Mouse (Mus musculus) stomach, postnatal 0 days (tissue): ENCODE results near the gene Zfp865. TPM values are rescaled to one million over a fixed set of nuclear protein-coding genes. Genes with fewer than 3 reads are reported as not detected.

Source experiments
- ATAC-seq: fragments of 200-750 bp; cut with Nextera tagmentation; 2 replicates; pipeline ENCODE4 v1.8.0; 2017; ENCODE audit not compliant: low FRiP score, low TSS enrichment
- DNase-seq: peaks from one replicate; pipeline ENCODE4 v3.0.0-alpha.2; 2016; ENCODE audit warnings: low spot score
- H3K27ac ChIP-seq: fragments of 300-500 bp; sonication (generic); replicated peaks from 2 replicates; pipeline ENCODE4 v1.5.1; 2014; ENCODE audit warnings: mild to moderate bottlenecking, control low read depth
- H3K27me3 ChIP-seq: fragments of 300-500 bp; sonication (generic); 2 replicates; pipeline ENCODE4 v1.6.1; 2014; ENCODE audit warnings: low read length; ENCODE audit not compliant: control insufficient read depth, insufficient read depth
- H3K36me3 ChIP-seq: fragments of 300-500 bp; sonication (generic); 2 replicates; pipeline ENCODE4 v1.6.1; 2014; ENCODE audit warnings: low read length, mixed read lengths; ENCODE audit not compliant: control insufficient read depth, insufficient read depth
- H3K4me1 ChIP-seq: fragments of 300-500 bp; sonication (generic); replicated peaks from 2 replicates; pipeline ENCODE4 v1.6.1; 2014; ENCODE audit warnings: antibody characterized with exemption; ENCODE audit not compliant: control insufficient read depth, insufficient read depth
- H3K4me2 ChIP-seq: fragments of 300-500 bp; sonication (generic); replicated peaks from 2 replicates; pipeline ENCODE4 v1.6.1; 2014; ENCODE audit warnings: low read depth, mild to moderate bottlenecking, control low read depth, moderate library complexity
- H3K4me3 ChIP-seq: fragments of 300-500 bp; sonication (generic); 2 replicates; pipeline ENCODE4 v1.5.1; 2014; ENCODE audit warnings: low read depth, low read length, control low read depth
- H3K9ac ChIP-seq: fragments of 300-500 bp; sonication (generic); 2 replicates; pipeline ENCODE4 v1.6.1; 2014; ENCODE audit warnings: mild to moderate bottlenecking, low read length, control low read depth, mixed read lengths
- H3K9me3 ChIP-seq: fragments of 300-500 bp; sonication (generic); 2 replicates; pipeline ENCODE4 v1.6.1; 2016; ENCODE audit warnings: low read length; ENCODE audit not compliant: control insufficient read depth
- CTCF ChIP-seq: IDR thresholded peaks from 2 replicates; pipeline ENCODE4 v1.5.1; 2016; ENCODE audit warnings: antibody characterized with exemption, low read depth, mild to moderate bottlenecking, moderate library complexity
- EP300 ChIP-seq: optimal IDR thresholded peaks from 2 replicates; pipeline ENCODE3; 2016; ENCODE audit warnings: antibody characterized with exemption
- WGBS: fragments of 180-500 bp; shearing (Covaris S2); extraction: QIAGEN DNeasy Blood & Tissue Kit; methylation state at CpG from one replicate; pipeline ENCODE4 v1.1.7; 2014; 5-methylcytosine and 5-hydroxymethylcytosine counted together
- polyA plus RNA-seq: library from polyadenylated mRNA; unstranded; fragments of >200 nt; fragmentation: Nextera tagmentation; extraction: Ambion mirVana; gene quantifications from 2 replicates; pipeline ENCODE4 v1.2.1, GENCODE M21; 2015

The Zfp865 gene
- polyA plus RNA-seq, 1 experiment from 2014 or later, result 2.3 TPM

GRCm38 (mm10) chr7:5012681-5013513 lies 7.3 kb upstream of the Zfp865 start:
- DNase-seq (no peak), ATAC-seq (no peak)
- H3K4me2 ChIP-seq, result no peak overlapping the region
- H3K36me3 ChIP-seq, result peaks cover 44% of the 10 kb centered on the region
- H3K27ac ChIP-seq, result no peak overlapping the region
- TF ChIP-seq EP300, result no peak
- TF ChIP-seq CTCF, result no peak
- H3K4me1 ChIP-seq, result peaks cover 3% of the 10 kb centered on the region; the same call in 1 of the 2 replicates
- 84% methylated on average over 27 of the region's 27 CpGs for WGBS
- no peak overlapping the region for H3K4me3 ChIP-seq
- H3K27me3 ChIP-seq, result no peaks in the 10 kb centered on the region
- H3K9ac ChIP-seq, result no peak overlapping the region
- no peaks in the 10 kb centered on the region for H3K9me3 ChIP-seq

GRCm38 (mm10) chr7:5014251-5015117 lies 5.7 kb upstream of the Zfp865 start, which contains the start of the genes Zfp524 and Fiz1:
Zfp524 (plus strand) TSS chr7:5014415.
Fiz1 (minus strand) TSS chr7:5014697.
- H3K27ac ChIP-seq, result peak within 1 kb of the TSS; percentile 99
- H3K36me3 ChIP-seq, result peaks cover 29% of the 10 kb centered on the region
- peaks cover 3% of the 10 kb centered on the region; the same call in 1 of the 2 replicates for H3K4me1 ChIP-seq
- TF ChIP-seq CTCF, result 0 out of 2 replicates have a peak, but pooled peaks have one; percentile 2
- TF ChIP-seq EP300, result peak; percentile 88
- H3K9ac ChIP-seq, result peak within 1 kb of the TSS; percentile 84
- ATAC-seq (peak; percentile 86), DNase-seq (peak; percentile 98)
- WGBS, result under 1% methylated on average over 41 of the region's 42 CpGs
- H3K9me3 ChIP-seq, result no peaks in the 10 kb centered on the region
- H3K27me3 ChIP-seq, result no peaks in the 10 kb centered on the region
- H3K4me3 ChIP-seq, result peak within 1 kb of the TSS; percentile 80
- H3K4me2 ChIP-seq, result peak within 1 kb of the TSS; percentile 74

GRCm38 (mm10) chr7:5015118-5016001 lies 4.8 kb upstream of the Zfp865 start, which contains the start of gene Gm44973:
Gm44973 (plus strand) TSS chr7:5015496.
- Histone ChIP-seq H3K4me3 (peak within 1 kb of the TSS; percentile 80), H3K9me3 (no peaks in the 10 kb centered on the region), H3K4me2 (peak within 1 kb of the TSS; percentile 74), H3K9ac (peak within 1 kb of the TSS; percentile 84), H3K36me3 (peaks cover 21% of the 10 kb centered on the region), H3K27me3 (no peaks in the 10 kb centered on the region), H3K4me1 (peaks cover 3% of the 10 kb centered on the region; the same call in 1 of the 2 replicates), H3K27ac (peak within 1 kb of the TSS; percentile 99)
- DNase-seq (peak; percentile 96), ATAC-seq (peak; percentile 84)
- WGBS, result under 1% methylated on average over 61 of the region's 76 CpGs
- no peak; the same call in 1 of the 2 replicates for TF ChIP-seq CTCF
- TF ChIP-seq EP300, result peak; percentile 32

GRCm38 (mm10) chr7:5016057-5016456 lies 4.1 kb upstream of the Zfp865 start:
- TF ChIP-seq CTCF, result no peak
- no peak for TF ChIP-seq EP300
- DNase-seq, result no peak
- no peak for ATAC-seq

GRCm38 (mm10) chr7:5016920-5017319 lies 3.3 kb upstream of the Zfp865 start:
- 100% methylated on average over 2 of the region's 2 CpGs for WGBS
- H3K36me3 ChIP-seq, result peaks cover 9% of the 10 kb centered on the region
- DNase-seq (no peak), ATAC-seq (no peak)
- TF ChIP-seq CTCF (no peak), EP300 (no peak)
- peaks cover 3% of the 10 kb centered on the region; the same call in 1 of the 2 replicates for H3K4me1 ChIP-seq
- H3K27me3 ChIP-seq, result no peaks in the 10 kb centered on the region
- no peak overlapping the region for H3K4me2 ChIP-seq
- no peak overlapping the region for H3K27ac ChIP-seq
- no peak overlapping the region for H3K9ac ChIP-seq
- no peak overlapping the region for H3K4me3 ChIP-seq
- no peaks in the 10 kb centered on the region for H3K9me3 ChIP-seq

More at GRCm38 (mm10) chr7:5016057-5016456, 4.1 kb upstream of the Zfp865 start:
- Histone ChIP-seq H3K9me3 (no peaks in the 10 kb centered on the region), H3K4me3 (peak overlapping the region; percentile 80), H3K27me3 (no peaks in the 10 kb centered on the region), H3K4me2 (peak overlapping the region; percentile 74), H3K27ac (peak overlapping the region; percentile 99), H3K4me1 (peaks cover 3% of the 10 kb centered on the region; the same call in 1 of the 2 replicates), H3K9ac (peak overlapping the region; percentile 78), H3K36me3 (peaks cover 16% of the 10 kb centered on the region)
- 41% methylated on average over 3 of the region's 3 CpGs for WGBS
